Mouse (Mus musculus): Measurements from ENCODE around the gene Mrpl42.

GRCm38 (mm10) chr10:95471186-95471585, 30.6 kb downstream of the Mrpl42 start:
- TF ChIP-seq POLR2A (IDR thresholded peaks at IDR 0.05; ENCODE audit: borderline replicate concordance, insufficient read depth, low read length) (no peak), CTCF (IDR thresholded peaks at IDR 0.05; ENCODE audit: borderline replicate concordance, insufficient read depth, low read depth, low read length) (no peak)

All from cerebellum, adult 2 months (tissue).